Mouse (Mus musculus) left cerebral cortex, adult 8-10 months (tissue): ENCODE measurements around the gene Nrde2. TPM values are rescaled to one million over a fixed set of nuclear protein-coding genes. Genes with fewer than 3 reads are reported as not detected.

ENCODE experiments used
- total RNA-seq, 4 experiments: library from RNA; stranded (reverse); gene quantifications; 2 replicates each; pipeline ENCODE4 v1.2.4; 2022

Nrde2 gene
- total RNA-seq, 4 experiments from 2014 or later: 18.0 to 21.0 (median 19.7) TPM

Other genes with a start within 250 kb of the Nrde2 start
- gene Kcnk13, start 195.2 kb downstream of the Nrde2 start, total RNA-seq: 10 to 100 TPM in 2 of 4 experiments, 1 to 10 TPM in 2; 9.1 to 10.2 (median 9.7) TPM
- gene Psmc1, start 49.5 kb downstream of the Nrde2 start, total RNA-seq: 100 to 1,000 TPM; 194 to 221 (median 211) TPM
- gene Calm1, start 39.8 kb upstream of the Nrde2 start, total RNA-seq: 1,000 to 10,000 TPM; 2,052 to 2,216 (median 2,103) TPM